Mouse (Mus musculus): ENCODE data around the gene Hist1h1d.

Gene Hist1h1d

GRCm38 (mm10) chr13:23552962-23553361, at the start of gene Hist1h1d:
Gene Hist1h1d, plus strand, starts transcription at chr13:23553262.
- no peak for DNase-seq (ENCODE audit: low spot score)

- DNase-seq (ENCODE audit: low spot score), result peak; percentile 88
Measured at GRCm38 (mm10) chr13:23503797-23504196, 49.3 kb upstream of the Hist1h1d start.

- no peak for DNase-seq (ENCODE audit: low spot score)
Measured at GRCm38 (mm10) chr13:23505662-23506345, 47.3 kb upstream of the Hist1h1d start.

- DNase-seq (ENCODE audit: low spot score), result peak; percentile 80
Measured at GRCm38 (mm10) chr13:23506351-23506750, 46.7 kb upstream of the Hist1h1d start.

- no peak for DNase-seq (ENCODE audit: low spot score)
Measured at GRCm38 (mm10) chr13:23506819-23507515, 46.1 kb upstream of the Hist1h1d start.

GRCm38 (mm10) chr13:23510127-23510526, 42.9 kb upstream of the Hist1h1d start:
- DNase-seq (ENCODE audit: low spot score), result no peak

- DNase-seq (ENCODE audit: low spot score), result no peak
Measured at GRCm38 (mm10) chr13:23513517-23513916, 39.5 kb upstream of the Hist1h1d start.

- no peak for DNase-seq (ENCODE audit: low spot score)
Measured at GRCm38 (mm10) chr13:23515281-23515680, 37.8 kb upstream of the Hist1h1d start.

GRCm38 (mm10) chr13:23515826-23516620, 37.0 kb upstream of the Hist1h1d start:
- DNase-seq (ENCODE audit: low spot score), result no peak

- DNase-seq (ENCODE audit: low spot score), result peak; percentile 96
Measured at GRCm38 (mm10) chr13:23516822-23517602, 36.0 kb upstream of the Hist1h1d start.

- peak; percentile 91 for DNase-seq (ENCODE audit: low spot score)
Measured at GRCm38 (mm10) chr13:23517603-23518294, 35.3 kb upstream of the Hist1h1d start.

GRCm38 (mm10) chr13:23518295-23518603, 34.8 kb upstream of the Hist1h1d start:
- no peak for DNase-seq (ENCODE audit: low spot score)

- DNase-seq (ENCODE audit: low spot score), result peak; percentile 91
Measured at GRCm38 (mm10) chr13:23518885-23519284, 34.2 kb upstream of the Hist1h1d start.

GRCm38 (mm10) chr13:23519416-23519815, 33.6 kb upstream of the Hist1h1d start:
- DNase-seq (ENCODE audit: low spot score), result peak; percentile 92

- DNase-seq (ENCODE audit: low spot score), result peak; percentile 82
Measured at GRCm38 (mm10) chr13:23521703-23522102, 31.4 kb upstream of the Hist1h1d start.

GRCm38 (mm10) chr13:23523976-23524375, 29.1 kb upstream of the Hist1h1d start:
- DNase-seq (ENCODE audit: low spot score), result no peak

GRCm38 (mm10) chr13:23524654-23525053, 28.4 kb upstream of the Hist1h1d start:
- peak; percentile 94 for DNase-seq (ENCODE audit: low spot score)

GRCm38 (mm10) chr13:23525901-23526300, 27.2 kb upstream of the Hist1h1d start:
- peak; percentile 69 for DNase-seq (ENCODE audit: low spot score)

GRCm38 (mm10) chr13:23526312-23526711, 26.8 kb upstream of the Hist1h1d start:
- DNase-seq (ENCODE audit: low spot score), result peak; percentile 98

- no peak for DNase-seq (ENCODE audit: low spot score)
Measured at GRCm38 (mm10) chr13:23529005-23529404, 24.1 kb upstream of the Hist1h1d start.

GRCm38 (mm10) chr13:23529480-23530165, 23.4 kb upstream of the Hist1h1d start:
- no peak for DNase-seq (ENCODE audit: low spot score)
